Mouse (Mus musculus): ENCODE measurements around the gene Ripor2. TPM values are rescaled to one million over a fixed set of nuclear protein-coding genes. Genes with fewer than 3 reads are reported as not detected.
"Not testable (repeated sequence)": the region's sequence is repeated elsewhere in the genome, so short reads cannot be mapped to it uniquely, and the experiment has no call there.

The Ripor2 gene
- polyA plus RNA-seq, 1 experiment from 2014 or later: 3.5 TPM

- DNase-seq (ENCODE audit: low spot score): no peak
- WGBS: 5% methylated on average over 10 of the region's 10 CpGs
These were observed 179.1 kb downstream of the Ripor2 start for GRCm38 (mm10) chr13:24761083-24761402.

GRCm38 (mm10) chr13:24761403-24762227 lies 179.6 kb downstream of the Ripor2 start, which contains the start of gene Gmnn:
Gene Gmnn (minus strand): TSS chr13:24761923.
- WGBS: under 1% methylated on average over 73 of the region's 79 CpGs
- Histone ChIP-seq H3K4me3 (ENCODE audit: low read depth, low read length) (peak within 1 kb of the TSS; percentile 94), H3K36me3 (replicated peaks; ENCODE audit: control insufficient read depth, insufficient read depth, low read depth, low read length) (no peaks in the 10 kb centered on the region; the same call in 1 of the 2 replicates)

More at GRCm38 (mm10) chr13:24761083-24761402, 179.1 kb downstream of the Ripor2 start:
- Histone ChIP-seq H3K9ac (replicated peaks; ENCODE audit: low read length) (peak overlapping the region; percentile 93), H3K4me1 (ENCODE audit: control insufficient read depth, insufficient read depth, low read length) (no peaks in the 10 kb centered on the region), H3K27me3 (ENCODE audit: control insufficient read depth, insufficient read depth, low read length) (no peaks in the 10 kb centered on the region), H3K36me3 (replicated peaks; ENCODE audit: control insufficient read depth, insufficient read depth, low read depth, low read length) (no peaks in the 10 kb centered on the region; the same call in 1 of the 2 replicates), H3K9me3 (replicated peaks; ENCODE audit: control insufficient read depth, low read length) (no peaks in the 10 kb centered on the region), H3K4me3 (ENCODE audit: low read depth, low read length) (peak overlapping the region; percentile 94), H3K4me2 (ENCODE audit: low read depth, low read length) (peak overlapping the region; percentile 69), H3K27ac (replicated peaks; ENCODE audit: low read depth, low read length) (peak overlapping the region; percentile 88)
- no peak for ATAC-seq (replicated peaks; ENCODE audit: insufficient number of reproducible peaks, low FRiP score, low TSS enrichment, low read depth)

GRCm38 (mm10) chr13:24762254-24762653 lies 180.3 kb downstream of the Ripor2 start:
- H3K27ac ChIP-seq (replicated peaks; ENCODE audit: low read depth, low read length): no peak overlapping the region
- no peaks in the 10 kb centered on the region for H3K27me3 ChIP-seq (ENCODE audit: control insufficient read depth, insufficient read depth, low read length)
- 39% methylated on average over 4 of the region's 4 CpGs for WGBS
- no peaks in the 10 kb centered on the region; the same call in 1 of the 2 replicates for H3K36me3 ChIP-seq (replicated peaks; ENCODE audit: control insufficient read depth, insufficient read depth, low read depth, low read length)
- ATAC-seq (replicated peaks; ENCODE audit: insufficient number of reproducible peaks, low FRiP score, low TSS enrichment, low read depth): no peak
- H3K4me2 ChIP-seq (ENCODE audit: low read depth, low read length): peak overlapping the region; percentile 69
- no peaks in the 10 kb centered on the region for H3K9me3 ChIP-seq (replicated peaks; ENCODE audit: control insufficient read depth, low read length)
- H3K4me3 ChIP-seq (ENCODE audit: low read depth, low read length): peak overlapping the region; percentile 94
- no peaks in the 10 kb centered on the region for H3K4me1 ChIP-seq (ENCODE audit: control insufficient read depth, insufficient read depth, low read length)
- no peak for DNase-seq (ENCODE audit: low spot score)
- H3K9ac ChIP-seq (replicated peaks; ENCODE audit: low read length): peak overlapping the region; percentile 93; the same call in 1 of the 2 replicates

More at GRCm38 (mm10) chr13:24761403-24762227, 179.6 kb downstream of the Ripor2 start, which contains the start of gene Gmnn:
- peak within 1 kb of the TSS; percentile 93 for H3K9ac ChIP-seq (replicated peaks; ENCODE audit: low read length)
- ATAC-seq (replicated peaks; ENCODE audit: insufficient number of reproducible peaks, low FRiP score, low TSS enrichment, low read depth) (peak; percentile 97), DNase-seq (ENCODE audit: low spot score) (peak; percentile 94)
- H3K27ac ChIP-seq (replicated peaks; ENCODE audit: low read depth, low read length): peak within 1 kb of the TSS; percentile 88
- H3K4me1 ChIP-seq (ENCODE audit: control insufficient read depth, insufficient read depth, low read length): no peaks in the 10 kb centered on the region
- peak within 1 kb of the TSS; percentile 69 for H3K4me2 ChIP-seq (ENCODE audit: low read depth, low read length)
- H3K27me3 ChIP-seq (ENCODE audit: control insufficient read depth, insufficient read depth, low read length): no peaks in the 10 kb centered on the region
- H3K9me3 ChIP-seq (replicated peaks; ENCODE audit: control insufficient read depth, low read length): no peaks in the 10 kb centered on the region

GRCm38 (mm10) chr13:24767809-24768208 lies 185.8 kb downstream of the Ripor2 start:
- not testable (repeated sequence) for ATAC-seq (replicated peaks; ENCODE audit: insufficient number of reproducible peaks, low FRiP score, low TSS enrichment, low read depth); DNase-seq (ENCODE audit: low spot score); H3K9me3 ChIP-seq (replicated peaks; ENCODE audit: control insufficient read depth, low read length); H3K9ac ChIP-seq (replicated peaks; ENCODE audit: low read length); H3K27me3 ChIP-seq (ENCODE audit: control insufficient read depth, insufficient read depth, low read length); H3K4me2 ChIP-seq (ENCODE audit: low read depth, low read length); H3K4me3 ChIP-seq (ENCODE audit: low read depth, low read length); H3K36me3 ChIP-seq (replicated peaks; ENCODE audit: control insufficient read depth, insufficient read depth, low read depth, low read length); H3K4me1 ChIP-seq (ENCODE audit: control insufficient read depth, insufficient read depth, low read length); H3K27ac ChIP-seq (replicated peaks; ENCODE audit: low read depth, low read length)
- WGBS: 63% methylated on average over 4 of the region's 4 CpGs

GRCm38 (mm10) chr13:24771482-24771881 lies 189.5 kb downstream of the Ripor2 start:
- not testable (repeated sequence) for H3K9me3 ChIP-seq (replicated peaks; ENCODE audit: control insufficient read depth, low read length); H3K27me3 ChIP-seq (ENCODE audit: control insufficient read depth, insufficient read depth, low read length); H3K9ac ChIP-seq (replicated peaks; ENCODE audit: low read length); ATAC-seq (replicated peaks; ENCODE audit: insufficient number of reproducible peaks, low FRiP score, low TSS enrichment, low read depth); H3K36me3 ChIP-seq (replicated peaks; ENCODE audit: control insufficient read depth, insufficient read depth, low read depth, low read length); H3K4me2 ChIP-seq (ENCODE audit: low read depth, low read length); DNase-seq (ENCODE audit: low spot score); H3K27ac ChIP-seq (replicated peaks; ENCODE audit: low read depth, low read length); H3K4me3 ChIP-seq (ENCODE audit: low read depth, low read length); H3K4me1 ChIP-seq (ENCODE audit: control insufficient read depth, insufficient read depth, low read length)
- WGBS: 92% methylated on average over 10 of the region's 10 CpGs

- Histone ChIP-seq H3K9me3 (replicated peaks; ENCODE audit: control insufficient read depth, low read length) (no peaks in the 10 kb centered on the region), H3K4me2 (ENCODE audit: low read depth, low read length) (no peak overlapping the region), H3K9ac (replicated peaks; ENCODE audit: low read length) (no peak overlapping the region), H3K27me3 (ENCODE audit: control insufficient read depth, insufficient read depth, low read length) (no peaks in the 10 kb centered on the region), H3K4me1 (ENCODE audit: control insufficient read depth, insufficient read depth, low read length) (no peaks in the 10 kb centered on the region), H3K36me3 (replicated peaks; ENCODE audit: control insufficient read depth, insufficient read depth, low read depth, low read length) (no peaks in the 10 kb centered on the region), H3K27ac (replicated peaks; ENCODE audit: low read depth, low read length) (no peak overlapping the region), H3K4me3 (ENCODE audit: low read depth, low read length) (no peak overlapping the region)
- ATAC-seq (replicated peaks; ENCODE audit: insufficient number of reproducible peaks, low FRiP score, low TSS enrichment, low read depth) (no peak), DNase-seq (ENCODE audit: low spot score) (peak; percentile 79)
- 57% methylated on average over 7 of the region's 7 CpGs for WGBS
These were observed 194.3 kb downstream of the Ripor2 start for GRCm38 (mm10) chr13:24776146-24776844.

GRCm38 (mm10) chr13:24778026-24778425 lies 196.0 kb downstream of the Ripor2 start:
- Histone ChIP-seq H3K27me3 (ENCODE audit: control insufficient read depth, insufficient read depth, low read length) (no peaks in the 10 kb centered on the region), H3K4me2 (ENCODE audit: low read depth, low read length) (no peak overlapping the region), H3K27ac (replicated peaks; ENCODE audit: low read depth, low read length) (no peak overlapping the region), H3K4me1 (ENCODE audit: control insufficient read depth, insufficient read depth, low read length) (no peaks in the 10 kb centered on the region), H3K9ac (replicated peaks; ENCODE audit: low read length) (no peak overlapping the region), H3K36me3 (replicated peaks; ENCODE audit: control insufficient read depth, insufficient read depth, low read depth, low read length) (no peaks in the 10 kb centered on the region), H3K4me3 (ENCODE audit: low read depth, low read length) (no peak overlapping the region), H3K9me3 (replicated peaks; ENCODE audit: control insufficient read depth, low read length) (no peaks in the 10 kb centered on the region)
- DNase-seq (ENCODE audit: low spot score) (no peak), ATAC-seq (replicated peaks; ENCODE audit: insufficient number of reproducible peaks, low FRiP score, low TSS enrichment, low read depth) (no peak)
- WGBS: 57% methylated on average over 2 of the region's 2 CpGs
